Mouse (Mus musculus) spleen, adult 12 weeks (tissue): ENCODE data around the gene Mtm1.
"Not testable (repeated sequence)": the region's sequence is repeated elsewhere in the genome, so short reads cannot be mapped to it uniquely, and the experiment has no call there.

Experiments
- DNase-seq: peaks from one replicate; pipeline ENCODE4 v3.0.0; 2022; ENCODE audit warnings: low spot score

Gene Mtm1

GRCm38 (mm10) chrX:71287088-71287487, 76.5 kb downstream of the Mtm1 start:
- no peak for DNase-seq

- DNase-seq = no peak
Measured at GRCm38 (mm10) chrX:71294191-71294590, 83.6 kb downstream of the Mtm1 start.

GRCm38 (mm10) chrX:71296005-71296404, 85.4 kb downstream of the Mtm1 start:
- no peak for DNase-seq

GRCm38 (mm10) chrX:71302148-71302547, 91.6 kb downstream of the Mtm1 start:
- DNase-seq = no peak

- no peak for DNase-seq
Measured at GRCm38 (mm10) chrX:71311229-71311628, 100.7 kb downstream of the Mtm1 start.

- DNase-seq = no peak
Measured at GRCm38 (mm10) chrX:71314380-71314779, 103.8 kb downstream of the Mtm1 start.

- no peak for DNase-seq
Measured at GRCm38 (mm10) chrX:71352033-71352432, 141.5 kb downstream of the Mtm1 start.

GRCm38 (mm10) chrX:71355331-71355730, 144.8 kb downstream of the Mtm1 start:
- no peak for DNase-seq

- DNase-seq = not testable (repeated sequence)
Measured at GRCm38 (mm10) chrX:71361793-71362192, 151.2 kb downstream of the Mtm1 start.

- no peak for DNase-seq
Measured at GRCm38 (mm10) chrX:71364062-71364461, 153.5 kb downstream of the Mtm1 start.

- peak; percentile 69 for DNase-seq
Measured at GRCm38 (mm10) chrX:71364554-71364991, 154.0 kb downstream of the Mtm1 start, which contains the start of gene Mtmr1. Gene Mtmr1 (plus strand): TSS chrX:71364760.

- DNase-seq = peak; percentile 11
Measured at GRCm38 (mm10) chrX:71365011-71365410, 154.4 kb downstream of the Mtm1 start.
